Mouse (Mus musculus) forebrain, embryonic 10.5 days (tissue): ENCODE results near the gene Pttg1ip. TPM values are rescaled to one million over a fixed set of nuclear protein-coding genes. Genes with fewer than 3 reads are reported as not detected.

ENCODE experiments used
- DNase-seq: peaks from one replicate; pipeline ENCODE4 v3.0.0-alpha.2; 2017; ENCODE audit warnings: low spot score; ENCODE audit errors: extremely low spot score
- H3K27ac ChIP-seq: fragments of 300-500 bp; sonication (generic); 2 replicates; pipeline ENCODE4 v1.5.1; 2016; ENCODE audit warnings: mild to moderate bottlenecking
- H3K27me3 ChIP-seq: fragments of 300-500 bp; sonication (generic); 2 replicates; pipeline ENCODE4 v1.6.1; 2016; ENCODE audit warnings: mild to moderate bottlenecking; ENCODE audit not compliant: poor library complexity, severe bottlenecking
- H3K36me3 ChIP-seq: fragments of 300-500 bp; sonication (generic); replicated peaks from 2 replicates; pipeline ENCODE4 v1.6.1; 2016; ENCODE audit warnings: mild to moderate bottlenecking, moderate library complexity
- H3K4me1 ChIP-seq: fragments of 300-500 bp; sonication (generic); 2 replicates; pipeline ENCODE4 v1.6.1; 2016
- H3K4me3 ChIP-seq: fragments of 300-500 bp; sonication (generic); 2 replicates; pipeline ENCODE4 v1.5.1; 2016; ENCODE audit warnings: mild to moderate bottlenecking, moderate library complexity
- H3K9me3 ChIP-seq: fragments of 300-500 bp; sonication (generic); 2 replicates; pipeline ENCODE4 v1.6.1; 2016; ENCODE audit warnings: mild to moderate bottlenecking, moderate library complexity
- WGBS: fragments of 180-500 bp; shearing (Covaris S2); methylation state at CpG from one replicate; pipeline ENCODE4 v1.1.7; 2016; 5-methylcytosine and 5-hydroxymethylcytosine counted together
- polyA plus RNA-seq: library from polyadenylated mRNA; unstranded; fragments of >200 nt; fragmentation: Nextera tagmentation; extraction: Ambion mirVana; gene quantifications from 2 replicates; pipeline ENCODE4 v1.2.1, GENCODE M21; 2016

Pttg1ip gene
- polyA plus RNA-seq, 1 experiment from 2014 or later = 64.5 TPM

GRCm38 (mm10) chr10:77604111-77604510, 22.6 kb downstream of the Pttg1ip start:
- H3K27ac ChIP-seq = no peak overlapping the region
- peaks cover 24% of the 10 kb centered on the region for H3K4me1 ChIP-seq
- DNase-seq = no peak
- no peak overlapping the region for H3K4me3 ChIP-seq
- H3K9me3 ChIP-seq = peaks cover 6% of the 10 kb centered on the region; the same call in 1 of the 2 replicates
- peaks cover 26% of the 10 kb centered on the region for H3K36me3 ChIP-seq
- WGBS = 91% methylated on average over 6 of the region's 6 CpGs
- no peaks in the 10 kb centered on the region for H3K27me3 ChIP-seq

GRCm38 (mm10) chr10:77604958-77605357, 23.4 kb downstream of the Pttg1ip start:
- Histone ChIP-seq H3K36me3 (peaks cover 31% of the 10 kb centered on the region), H3K4me3 (no peak overlapping the region), H3K27me3 (no peaks in the 10 kb centered on the region), H3K27ac (no peak overlapping the region), H3K4me1 (peaks cover 24% of the 10 kb centered on the region), H3K9me3 (peaks cover 6% of the 10 kb centered on the region; the same call in 1 of the 2 replicates)
- WGBS = 92% methylated on average over 5 of the region's 5 CpGs
- DNase-seq = no peak

GRCm38 (mm10) chr10:77605368-77605767, 23.8 kb downstream of the Pttg1ip start:
- Histone ChIP-seq H3K4me3 (peak overlapping the region; percentile 84), H3K9me3 (peaks cover 6% of the 10 kb centered on the region; the same call in 1 of the 2 replicates), H3K27me3 (no peaks in the 10 kb centered on the region), H3K36me3 (peaks cover 32% of the 10 kb centered on the region), H3K4me1 (peaks cover 24% of the 10 kb centered on the region), H3K27ac (peak overlapping the region; percentile 99)
- DNase-seq = peak; percentile 28
- 75% methylated on average over 1 of the region's 1 CpGs for WGBS

GRCm38 (mm10) chr10:77605908-77606826, 24.6 kb downstream of the Pttg1ip start, which contains the start of the genes Sumo3 and Gm49325:
TSS of gene Sumo3 (plus strand) at chr10:77606097.
TSS of gene Gm49325 (plus strand) at chr10:77606197.
- peaks cover 24% of the 10 kb centered on the region for H3K4me1 ChIP-seq
- peak within 1 kb of the TSS; percentile 99 for H3K27ac ChIP-seq
- peak; percentile 90 for DNase-seq
- peaks cover 40% of the 10 kb centered on the region for H3K36me3 ChIP-seq
- peak within 1 kb of the TSS; percentile 84 for H3K4me3 ChIP-seq
- WGBS = 2% methylated on average over 118 of the region's 119 CpGs
- H3K27me3 ChIP-seq = no peaks in the 10 kb centered on the region
- peaks cover 6% of the 10 kb centered on the region; the same call in 1 of the 2 replicates for H3K9me3 ChIP-seq

GRCm38 (mm10) chr10:77606855-77607254, 25.3 kb downstream of the Pttg1ip start:
- H3K27ac ChIP-seq = peak overlapping the region; percentile 99
- peak overlapping the region; percentile 84 for H3K4me3 ChIP-seq
- DNase-seq = no peak
- peaks cover 47% of the 10 kb centered on the region for H3K36me3 ChIP-seq
- peaks cover 24% of the 10 kb centered on the region for H3K4me1 ChIP-seq
- WGBS = 54% methylated on average over 7 of the region's 7 CpGs
- peaks cover 6% of the 10 kb centered on the region; the same call in 1 of the 2 replicates for H3K9me3 ChIP-seq
- H3K27me3 ChIP-seq = no peaks in the 10 kb centered on the region

- Histone ChIP-seq H3K27me3 (no peaks in the 10 kb centered on the region), H3K4me1 (peaks cover 24% of the 10 kb centered on the region), H3K27ac (0 out of 2 replicates have a peak overlapping the region, but pooled peaks have one; percentile 99), H3K9me3 (peaks cover 6% of the 10 kb centered on the region; the same call in 1 of the 2 replicates), H3K4me3 (peak overlapping the region; percentile 84), H3K36me3 (peaks cover 53% of the 10 kb centered on the region)
- DNase-seq = no peak
- 73% methylated on average over 5 of the region's 5 CpGs for WGBS
Observed at GRCm38 (mm10) chr10:77607441-77607840, 25.9 kb downstream of the Pttg1ip start.

DNA sequence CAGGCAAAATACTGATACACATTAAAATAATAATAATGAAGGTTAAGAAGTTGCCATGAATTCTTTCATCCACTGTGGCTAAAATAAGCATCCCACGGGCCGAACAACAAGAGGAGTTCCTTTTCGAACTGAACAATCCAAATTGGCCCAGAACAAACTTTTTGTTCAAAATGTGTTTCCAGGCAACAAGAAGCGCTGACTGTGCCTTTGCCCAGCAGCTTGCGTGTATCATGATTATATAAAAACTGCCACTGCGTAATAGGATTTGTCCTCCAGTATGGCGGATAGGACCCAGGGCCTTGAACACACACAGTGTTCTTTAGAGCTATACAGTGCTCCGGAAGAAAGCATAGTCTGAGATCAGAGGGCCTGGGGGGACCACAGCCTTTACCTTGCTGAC, 27.1 kb downstream of the Pttg1ip start:
- no peak for DNase-seq
- H3K27me3 ChIP-seq = no peaks in the 10 kb centered on the region
- H3K9me3 ChIP-seq = peaks cover 6% of the 10 kb centered on the region; the same call in 1 of the 2 replicates
- WGBS = 95% methylated on average over 8 of the region's 8 CpGs
- no peak overlapping the region for H3K27ac ChIP-seq
- peaks cover 64% of the 10 kb centered on the region for H3K36me3 ChIP-seq
- H3K4me3 ChIP-seq = no peak overlapping the region
- peaks cover 24% of the 10 kb centered on the region for H3K4me1 ChIP-seq

DNA sequence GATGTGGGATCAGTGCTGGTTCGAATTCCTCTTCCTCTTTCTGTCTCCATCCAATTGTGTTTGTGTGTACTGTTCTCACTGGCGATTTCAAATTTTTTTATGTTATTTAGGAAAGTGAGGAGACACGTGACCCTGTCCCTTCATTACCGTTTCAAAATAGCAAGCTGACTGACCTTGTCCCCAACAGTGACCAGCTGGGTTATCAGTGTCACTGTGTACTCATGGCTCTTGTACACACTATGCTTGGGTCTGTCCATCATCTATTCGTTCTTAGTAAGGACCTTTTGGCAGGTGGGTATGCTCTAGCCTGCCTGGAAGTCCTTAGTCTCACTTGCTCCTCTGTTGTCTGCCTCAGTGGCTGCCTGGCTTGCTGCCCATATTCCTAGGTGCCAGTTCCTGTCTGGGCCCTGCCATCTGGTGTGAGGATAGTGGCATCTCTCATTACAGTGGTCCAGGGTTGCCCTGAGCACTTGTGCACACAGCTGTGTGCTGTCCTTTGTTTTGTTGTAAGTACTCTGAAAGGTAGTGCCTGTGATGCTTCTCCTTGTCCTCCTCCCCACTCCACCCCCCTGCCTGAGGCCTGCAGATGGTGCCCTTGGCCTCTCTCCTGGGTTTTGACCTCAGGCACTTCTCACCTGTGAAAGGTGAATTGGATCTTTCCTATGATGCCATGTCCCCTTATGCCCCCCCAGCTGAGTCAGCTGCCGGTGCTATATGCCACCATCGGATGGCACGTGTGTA, 28.9 kb downstream of the Pttg1ip start:
- peaks cover 24% of the 10 kb centered on the region for H3K4me1 ChIP-seq
- DNase-seq = no peak
- no peaks in the 10 kb centered on the region for H3K27me3 ChIP-seq
- 94% methylated on average over 8 of the region's 8 CpGs for WGBS
- no peak overlapping the region for H3K4me3 ChIP-seq
- H3K27ac ChIP-seq = no peak overlapping the region
- H3K36me3 ChIP-seq = peaks cover 82% of the 10 kb centered on the region
- no peaks in the 10 kb centered on the region for H3K9me3 ChIP-seq

DNA sequence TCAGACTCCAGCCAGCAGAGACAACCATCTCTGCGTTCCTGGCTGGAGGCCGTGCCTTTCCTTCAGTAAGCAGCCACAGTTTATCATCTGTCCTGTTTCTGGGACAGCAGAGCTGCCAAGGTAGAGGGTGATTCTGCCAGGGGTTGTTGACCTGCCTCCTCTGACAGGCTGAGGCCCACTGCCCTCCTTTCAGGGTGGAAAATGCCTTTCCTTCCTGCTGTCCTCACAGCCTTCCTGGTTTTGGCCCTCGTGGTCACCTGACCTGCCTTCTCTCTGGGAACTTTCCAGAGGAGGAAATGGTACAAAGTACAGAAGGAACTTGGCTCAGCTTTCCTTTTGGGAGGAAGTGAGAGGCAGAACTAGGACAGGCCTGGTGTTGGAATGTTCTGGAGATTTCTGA, 31.9 kb downstream of the Pttg1ip start:
- H3K9me3 ChIP-seq = no peaks in the 10 kb centered on the region
- peaks cover 98% of the 10 kb centered on the region for H3K36me3 ChIP-seq
- no peaks in the 10 kb centered on the region for H3K4me1 ChIP-seq
- no peak for DNase-seq
- no peak overlapping the region for H3K4me3 ChIP-seq
- H3K27me3 ChIP-seq = no peaks in the 10 kb centered on the region
- 94% methylated on average over 3 of the region's 3 CpGs for WGBS
- H3K27ac ChIP-seq = no peak overlapping the region

DNA sequence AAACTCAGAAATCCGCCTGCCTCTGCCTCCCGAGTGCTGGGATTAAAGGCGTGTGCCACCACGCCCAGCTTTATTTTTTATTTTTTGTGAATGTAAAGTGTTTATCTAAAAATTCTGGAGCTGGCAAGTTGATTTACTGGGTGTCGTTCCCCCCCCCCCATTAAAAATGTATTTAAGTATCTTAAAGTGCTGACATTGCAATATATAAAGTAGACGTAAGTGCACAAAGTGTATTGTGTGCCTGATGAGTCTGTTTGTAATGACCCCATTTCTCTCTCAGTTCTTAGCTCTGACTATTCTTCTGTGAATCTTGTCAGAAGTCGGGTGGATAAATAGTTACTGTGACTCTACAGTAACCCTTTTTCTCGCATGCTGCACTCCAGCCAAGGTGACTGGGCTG, 34.1 kb downstream of the Pttg1ip start:
- WGBS = 94% methylated on average over 8 of the region's 8 CpGs
- DNase-seq = no peak
- Histone ChIP-seq H3K36me3 (peaks cover 97% of the 10 kb centered on the region), H3K27me3 (no peaks in the 10 kb centered on the region), H3K4me3 (no peak overlapping the region), H3K9me3 (no peaks in the 10 kb centered on the region), H3K27ac (no peak overlapping the region), H3K4me1 (no peaks in the 10 kb centered on the region)

- Histone ChIP-seq H3K36me3 (peaks cover 93% of the 10 kb centered on the region), H3K4me1 (no peaks in the 10 kb centered on the region), H3K27me3 (no peaks in the 10 kb centered on the region), H3K4me3 (no peak overlapping the region), H3K27ac (no peak overlapping the region), H3K9me3 (no peaks in the 10 kb centered on the region)
- 97% methylated on average over 9 of the region's 9 CpGs for WGBS
- no peak for DNase-seq
Observed at GRCm38 (mm10) chr10:77616166-77616565, 34.6 kb downstream of the Pttg1ip start.

DNA sequence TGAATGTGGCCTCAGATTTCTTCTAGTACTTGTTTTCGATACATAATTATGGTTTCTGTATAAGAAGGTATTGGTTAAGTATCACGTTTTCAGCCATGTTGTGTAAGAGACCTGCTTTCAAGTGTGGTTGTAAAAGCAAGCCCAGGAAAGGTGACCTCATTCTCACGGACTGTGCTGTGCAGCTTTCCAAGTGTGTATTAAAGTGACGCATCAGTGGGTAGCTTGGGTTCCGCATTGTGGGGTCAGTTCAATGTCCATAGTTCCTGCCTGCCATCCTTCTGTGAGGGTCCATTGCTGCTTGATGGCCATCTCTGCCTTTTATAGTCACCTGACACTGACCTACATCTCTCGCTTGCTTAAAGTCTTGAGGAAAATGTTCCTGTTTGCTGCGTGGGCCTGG, 35.4 kb downstream of the Pttg1ip start:
- Histone ChIP-seq H3K4me1 (peaks cover 5% of the 10 kb centered on the region), H3K9me3 (no peaks in the 10 kb centered on the region), H3K4me3 (no peak overlapping the region), H3K27me3 (no peaks in the 10 kb centered on the region), H3K36me3 (peaks cover 85% of the 10 kb centered on the region), H3K27ac (no peak overlapping the region)
- 94% methylated on average over 7 of the region's 7 CpGs for WGBS
- no peak for DNase-seq
